Mouse (Mus musculus) heart, postnatal 0 days (tissue): ENCODE measurements around the gene Jak2. TPM values are rescaled to one million over a fixed set of nuclear protein-coding genes. Genes with fewer than 3 reads are reported as not detected.

Experiments
- ATAC-seq: fragments of 200-750 bp; cut with Nextera tagmentation; 2 replicates; pipeline ENCODE4 v1.8.0; 2017; ENCODE audit warnings: low read depth, moderate number of reproducible peaks, moderate library complexity; ENCODE audit not compliant: insufficient read depth
- DNase-seq: peaks from one replicate; pipeline ENCODE4 v3.0.0-alpha.2; 2016; ENCODE audit warnings: low spot score
- H3K27ac ChIP-seq: fragments of 300-500 bp; sonication (generic); 2 replicates; pipeline ENCODE4 v1.5.1; 2014; ENCODE audit warnings: low read depth, mild to moderate bottlenecking
- H3K27me3 ChIP-seq: fragments of 300-500 bp; sonication (generic); 2 replicates; pipeline ENCODE4 v1.6.1; 2014; ENCODE audit warnings: low read length, mixed read lengths; ENCODE audit not compliant: control insufficient read depth, insufficient read depth
- H3K36me3 ChIP-seq: fragments of 300-500 bp; sonication (generic); replicated peaks from 2 replicates; pipeline ENCODE4 v1.6.1; 2014; ENCODE audit warnings: low read length, mixed read lengths; ENCODE audit not compliant: control insufficient read depth, insufficient read depth
- H3K4me1 ChIP-seq: fragments of 300-500 bp; sonication (generic); 2 replicates; pipeline ENCODE4 v1.6.1; 2014; ENCODE audit warnings: antibody characterized with exemption; ENCODE audit not compliant: control insufficient read depth, insufficient read depth
- H3K4me2 ChIP-seq: fragments of 300-500 bp; sonication (generic); 2 replicates; pipeline ENCODE4 v1.6.1; 2014; ENCODE audit warnings: low read depth, mild to moderate bottlenecking, low read length, moderate library complexity
- H3K4me3 ChIP-seq: fragments of 300-500 bp; sonication (generic); 2 replicates; pipeline ENCODE4 v1.5.1; 2014; ENCODE audit warnings: low read depth, low read length
- H3K9ac ChIP-seq: fragments of 300-500 bp; sonication (generic); replicated peaks from 2 replicates; pipeline ENCODE4 v1.6.1; 2014; ENCODE audit warnings: low read depth, low read length, mixed read lengths
- H3K9me3 ChIP-seq: fragments of 300-500 bp; sonication (generic); replicated peaks from 2 replicates; pipeline ENCODE4 v1.6.1; 2016; ENCODE audit warnings: low read length; ENCODE audit not compliant: control insufficient read depth
- CTCF ChIP-seq: IDR thresholded peaks from 2 replicates; pipeline ENCODE4 v1.5.1; 2016; ENCODE audit warnings: antibody characterized with exemption, control low read depth, low read depth
- EP300 ChIP-seq: IDR thresholded peaks from 2 replicates; pipeline ENCODE4 v1.6.1; 2016; ENCODE audit warnings: antibody characterized with exemption, low read depth
- WGBS: fragments of 180-500 bp; shearing (Covaris S2); extraction: QIAGEN DNeasy Blood & Tissue Kit; methylation state at CpG from one replicate; pipeline ENCODE4 v1.1.7; 2014; 5-methylcytosine and 5-hydroxymethylcytosine counted together
- polyA plus RNA-seq: library from polyadenylated mRNA; unstranded; fragments of >200 nt; fragmentation: Nextera tagmentation; extraction: Ambion mirVana; gene quantifications from 2 replicates; pipeline ENCODE4 v1.2.1, GENCODE M21; 2015
- total RNA-seq: library from RNA; depleted of rRNA; stranded (reverse); fragments of >200 nt; gene quantifications from 2 replicates; pipeline ENCODE4 v1.2.3, GENCODE M21; 2014; ENCODE audit warnings: low replicate concordance

Jak2 gene
- total and polyA plus RNA-seq, 2 experiments from 2014 or later, result 5.2 to 11.5 TPM

DNA sequence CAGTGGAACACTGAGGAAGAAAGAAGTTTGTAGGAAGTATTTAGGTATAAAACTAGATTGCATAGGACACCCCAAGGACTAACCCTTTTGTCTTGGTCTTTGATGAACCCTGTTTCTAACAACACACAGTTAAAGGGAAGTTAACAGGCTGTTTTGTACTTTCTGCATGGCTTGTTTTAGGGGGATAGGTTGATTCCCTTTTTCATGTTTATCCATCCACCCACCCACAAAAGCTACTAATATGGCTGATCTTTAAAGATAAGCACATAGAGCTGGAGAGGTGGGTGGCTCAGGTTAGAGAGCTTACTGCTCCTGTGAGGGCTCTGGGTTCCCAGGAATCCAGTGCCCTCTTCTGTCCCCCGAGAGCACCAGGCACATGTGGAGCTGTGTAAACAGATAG is 11.9 kb downstream of the Jak2 start:
- ATAC-seq (no peak), DNase-seq (no peak)
- TF ChIP-seq CTCF (no peak), EP300 (no peak)
- Histone ChIP-seq H3K4me3 (no peak overlapping the region), H3K4me1 (peaks cover 9% of the 10 kb centered on the region), H3K36me3 (peaks cover 5% of the 10 kb centered on the region; the same call in 1 of the 2 replicates), H3K4me2 (no peak overlapping the region), H3K9ac (no peak overlapping the region), H3K9me3 (no peaks in the 10 kb centered on the region), H3K27me3 (no peaks in the 10 kb centered on the region), H3K27ac (no peak overlapping the region)
- 74% methylated on average over 1 of the region's 1 CpGs for WGBS

DNA sequence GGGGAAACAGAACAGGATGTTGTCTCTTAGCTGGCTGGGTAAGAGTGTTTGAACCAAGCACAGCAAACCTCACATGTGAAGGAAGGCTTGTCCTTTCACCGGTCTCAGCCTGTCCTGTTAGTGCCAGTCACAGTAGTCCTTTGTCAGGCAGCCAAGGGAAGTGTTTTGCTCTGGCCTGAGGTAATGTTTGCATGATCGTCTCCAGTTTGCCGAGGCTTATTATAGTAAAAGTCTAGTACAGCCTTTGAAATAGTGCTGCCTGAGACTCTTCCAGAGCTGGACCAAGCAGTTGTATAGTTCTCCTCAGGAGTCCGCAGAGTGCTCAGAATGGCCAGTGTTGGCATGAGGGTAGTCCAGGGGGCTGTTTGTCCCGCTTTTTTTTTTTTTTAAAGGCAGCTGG is 13.9 kb downstream of the Jak2 start:
- Histone ChIP-seq H3K36me3 (peaks cover 5% of the 10 kb centered on the region; the same call in 1 of the 2 replicates), H3K4me2 (peak overlapping the region; percentile 51), H3K9me3 (no peaks in the 10 kb centered on the region), H3K4me1 (peaks cover 9% of the 10 kb centered on the region), H3K27me3 (no peaks in the 10 kb centered on the region), H3K4me3 (no peak overlapping the region), H3K9ac (no peak overlapping the region; the same call in 1 of the 2 replicates), H3K27ac (peak overlapping the region; percentile 85)
- WGBS, result 30% methylated on average over 5 of the region's 5 CpGs
- peak; percentile 92 for ATAC-seq
- no peak for TF ChIP-seq EP300
- TF ChIP-seq CTCF, result no peak
- peak; percentile 79 for DNase-seq

DNA sequence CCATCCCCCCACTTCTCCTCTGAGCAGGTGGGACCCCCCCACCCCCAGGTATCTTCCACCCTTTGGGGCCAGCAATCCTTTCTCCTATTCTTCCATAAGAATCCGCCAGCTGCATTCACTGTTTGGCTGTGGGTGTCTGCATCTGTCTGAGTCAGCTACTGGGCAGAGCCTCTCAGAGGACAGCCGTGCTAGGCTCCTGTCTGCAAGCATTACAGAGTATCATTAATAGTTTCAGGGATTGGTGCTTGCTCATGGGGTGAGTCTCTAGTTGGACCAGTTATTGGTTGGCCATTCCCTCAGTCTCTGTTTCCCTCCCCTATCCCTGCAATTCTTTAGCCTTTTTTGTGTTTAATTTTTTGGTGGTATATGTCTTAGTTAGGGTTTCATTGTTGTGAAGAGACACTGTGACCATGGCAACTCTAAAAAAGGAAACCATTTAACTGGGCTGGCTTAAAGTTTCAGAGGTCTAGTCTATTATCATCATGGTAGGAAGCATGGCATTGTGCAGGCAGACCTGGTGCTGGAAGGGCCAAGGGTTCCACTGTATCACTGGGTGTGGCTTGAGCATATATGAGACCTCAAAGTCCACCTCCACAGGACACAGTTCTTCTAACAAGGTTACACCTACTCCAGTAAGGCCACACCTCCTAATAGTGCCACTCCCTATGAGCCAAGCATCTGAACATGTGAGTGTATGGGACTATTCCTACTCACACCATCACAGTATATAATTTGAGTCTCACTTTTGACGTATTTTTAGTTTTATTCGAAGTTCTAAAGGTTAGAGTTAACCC is 15.6 kb downstream of the Jak2 start:
- Histone ChIP-seq H3K36me3 (peaks cover 5% of the 10 kb centered on the region; the same call in 1 of the 2 replicates), H3K27me3 (no peaks in the 10 kb centered on the region), H3K9me3 (no peaks in the 10 kb centered on the region), H3K4me2 (no peak overlapping the region), H3K9ac (no peak overlapping the region), H3K4me3 (no peak overlapping the region), H3K4me1 (peaks cover 12% of the 10 kb centered on the region), H3K27ac (no peak overlapping the region)
- TF ChIP-seq CTCF, result no peak
- ATAC-seq (no peak), DNase-seq (no peak)
- WGBS, result 83% methylated on average over 4 of the region's 4 CpGs

DNA sequence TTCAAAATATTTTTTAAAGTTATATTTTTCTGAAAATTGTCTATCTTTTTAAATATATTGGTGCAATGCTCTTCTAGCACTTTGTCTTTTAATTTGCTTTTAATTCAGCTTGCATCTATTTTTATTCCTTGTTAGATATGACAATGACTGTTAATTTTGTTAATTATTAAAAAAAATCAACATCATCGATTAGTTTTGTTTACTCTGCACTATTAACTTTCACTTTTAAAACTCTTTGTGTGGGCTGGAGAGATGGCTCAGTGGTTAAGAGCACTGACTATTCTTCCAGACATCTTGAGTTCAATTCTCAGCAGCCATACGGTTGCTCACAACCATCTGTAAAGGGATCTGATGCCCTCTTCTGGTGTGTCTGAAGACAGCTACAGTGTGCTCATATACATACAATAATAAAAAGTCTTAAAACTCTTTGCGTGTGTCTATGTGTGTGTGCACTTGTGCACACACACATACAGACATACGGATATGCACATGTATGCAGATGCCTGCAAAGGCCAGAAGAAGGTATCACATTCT is 17.2 kb downstream of the Jak2 start:
- H3K4me1 ChIP-seq, result peaks cover 12% of the 10 kb centered on the region
- no peaks in the 10 kb centered on the region for H3K9me3 ChIP-seq
- no peak for TF ChIP-seq CTCF
- no peak for TF ChIP-seq EP300
- H3K9ac ChIP-seq, result no peak overlapping the region
- H3K4me2 ChIP-seq, result no peak overlapping the region
- no peaks in the 10 kb centered on the region for H3K27me3 ChIP-seq
- no peak for DNase-seq
- ATAC-seq, result no peak
- H3K4me3 ChIP-seq, result no peak overlapping the region
- no peak overlapping the region for H3K27ac ChIP-seq
- WGBS, result 92% methylated on average over 4 of the region's 4 CpGs
- H3K36me3 ChIP-seq, result no peaks in the 10 kb centered on the region

DNA sequence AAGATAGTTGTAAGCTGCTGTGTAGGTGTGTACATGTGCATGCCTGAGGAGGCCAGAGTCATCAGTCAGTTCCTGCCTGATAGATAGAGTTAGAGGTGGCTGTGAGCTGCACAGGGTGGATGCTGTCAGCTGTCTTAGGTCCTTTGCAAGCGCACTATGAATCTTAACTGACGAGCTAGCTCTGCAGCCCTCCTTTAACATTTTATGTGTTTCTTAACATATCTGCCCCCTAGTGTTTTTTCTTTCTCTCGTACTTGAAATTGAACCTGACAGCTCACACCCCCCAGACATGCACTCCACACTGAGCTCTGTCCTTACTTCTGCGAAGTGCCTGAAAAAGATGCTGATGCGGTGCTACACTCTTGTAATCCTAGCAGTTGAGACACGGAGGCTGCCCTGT is 18.6 kb downstream of the Jak2 start:
- no peak for DNase-seq
- Histone ChIP-seq H3K36me3 (peaks cover 8% of the 10 kb centered on the region; the same call in 1 of the 2 replicates), H3K4me3 (no peak overlapping the region), H3K9me3 (no peaks in the 10 kb centered on the region), H3K4me2 (no peak overlapping the region), H3K4me1 (peaks cover 11% of the 10 kb centered on the region), H3K27ac (no peak overlapping the region), H3K9ac (no peak overlapping the region), H3K27me3 (no peaks in the 10 kb centered on the region)
- no peak for ATAC-seq
- WGBS, result 37% methylated on average over 6 of the region's 6 CpGs
- TF ChIP-seq CTCF (no peak), EP300 (no peak)
